Mouse (Mus musculus): Measurements from ENCODE around the gene AC109138.7.

GRCm38 (mm10) chr19:4190831-4191334 is 23.3 kb upstream of the AC109138.7 start, which contains the start of gene Tbc1d10c:
- TF ChIP-seq USF1 (IDR thresholded peaks at IDR 0.05; ENCODE audit: low read depth) (no peak), E2F4 (IDR thresholded peaks at IDR 0.05; ENCODE audit: insufficient read depth) (no peak), POLR2A (IDR thresholded peaks at IDR 0.05; ENCODE audit: insufficient read length, low read depth) (no peak), MAX (IDR thresholded peaks at IDR 0.05; ENCODE audit: low read depth) (no peak), REST (IDR thresholded peaks at IDR 0.05; ENCODE audit: insufficient read depth, insufficient read length) (no peak), MYOG (IDR thresholded peaks at IDR 0.05; ENCODE audit: control insufficient read depth in 1 of 3, insufficient read depth in 1 of 3, insufficient read length in 2 of 3, low read depth in 2 of 3) (no peak), POLR2AphosphoS2 (IDR thresholded peaks at IDR 0.05; ENCODE audit: insufficient read length, low read depth) (no peak), MYOD1 (IDR thresholded peaks at IDR 0.05; ENCODE audit: control insufficient read depth in 1 of 3, insufficient read length in 2 of 3, low read depth in 2 of 3) (no peak), TCF12 (IDR thresholded peaks at IDR 0.05; ENCODE audit: insufficient read depth, poor library complexity, severe bottlenecking) (no peak)
